Mouse (Mus musculus): ENCODE results near the gene Gm10840. TPM values are rescaled to one million over a fixed set of nuclear protein-coding genes. Genes with fewer than 3 reads are reported as not detected.

Gm10840 gene
- polyA plus RNA-seq, 1 experiment from 2014 or later, result not detected

DNA sequence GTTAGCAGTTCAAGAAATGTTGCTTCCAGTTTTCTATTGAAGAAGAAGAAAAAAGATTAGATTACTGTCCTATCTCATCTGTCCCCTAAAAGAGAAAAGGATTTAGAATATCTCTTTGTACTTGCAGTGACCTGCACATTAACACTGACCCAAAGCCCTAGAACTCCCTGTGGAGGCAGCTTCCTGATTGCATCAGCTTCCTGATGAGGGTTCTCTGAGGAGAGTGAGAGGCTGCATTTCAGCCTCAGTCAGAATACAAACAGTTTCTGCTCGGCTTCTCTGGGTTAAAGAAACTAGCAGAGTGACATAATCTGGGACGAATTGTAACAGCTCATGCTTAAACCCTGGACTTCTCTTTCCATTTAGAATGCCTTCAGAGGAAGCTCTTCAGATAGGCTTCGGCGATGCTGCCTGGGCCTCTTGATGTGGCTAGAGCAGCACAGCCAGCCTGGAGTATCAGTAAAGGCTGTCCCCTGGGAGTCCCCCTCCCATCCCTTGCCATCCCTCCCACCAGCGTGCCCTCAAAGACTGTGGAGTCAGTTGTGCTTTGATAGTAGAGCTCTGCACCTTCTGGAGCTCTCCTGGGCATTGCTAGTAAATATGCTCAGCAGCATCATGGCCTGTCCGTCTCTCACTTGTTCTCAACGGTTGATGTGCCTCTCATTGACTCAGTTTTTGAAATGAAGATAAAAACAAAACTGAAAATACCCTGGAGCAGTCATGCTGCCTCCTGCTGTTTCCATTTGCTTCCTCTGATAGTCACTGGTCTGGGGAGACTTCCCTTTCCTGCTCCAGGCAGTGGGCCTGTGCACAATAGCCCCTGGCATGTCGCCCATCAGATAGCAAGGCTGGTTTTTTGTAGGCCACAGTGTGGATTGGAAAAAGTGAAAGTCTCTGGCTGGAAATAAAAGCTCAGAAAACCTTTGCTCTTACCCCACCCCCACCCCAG, 25.8 kb upstream of the Gm10840 start:
- WGBS, result 47% methylated on average over 8 of the region's 8 CpGs
- Histone ChIP-seq H3K9me3 (replicated peaks; ENCODE audit: control insufficient read depth, low read length) (no peaks in the 10 kb centered on the region), H3K27ac (ENCODE audit: low read depth, low read length) (peak overlapping the region; percentile 79), H3K9ac (ENCODE audit: low read length) (peak overlapping the region; percentile 29; the same call in 1 of the 2 replicates), H3K36me3 (ENCODE audit: control insufficient read depth, insufficient read depth, low read length) (peaks cover 17% of the 10 kb centered on the region; the same call in 1 of the 2 replicates), H3K4me1 (ENCODE audit: control insufficient read depth, insufficient read depth, low read length) (no peaks in the 10 kb centered on the region), H3K27me3 (replicated peaks; ENCODE audit: control insufficient read depth, insufficient read depth, low read length) (no peaks in the 10 kb centered on the region), H3K4me3 (ENCODE audit: low read depth, low read length) (no peak overlapping the region), H3K4me2 (ENCODE audit: low read length) (no peak overlapping the region)
- ATAC-seq, result no peak
- peak; percentile 59 for DNase-seq (ENCODE audit: low spot score)

DNA sequence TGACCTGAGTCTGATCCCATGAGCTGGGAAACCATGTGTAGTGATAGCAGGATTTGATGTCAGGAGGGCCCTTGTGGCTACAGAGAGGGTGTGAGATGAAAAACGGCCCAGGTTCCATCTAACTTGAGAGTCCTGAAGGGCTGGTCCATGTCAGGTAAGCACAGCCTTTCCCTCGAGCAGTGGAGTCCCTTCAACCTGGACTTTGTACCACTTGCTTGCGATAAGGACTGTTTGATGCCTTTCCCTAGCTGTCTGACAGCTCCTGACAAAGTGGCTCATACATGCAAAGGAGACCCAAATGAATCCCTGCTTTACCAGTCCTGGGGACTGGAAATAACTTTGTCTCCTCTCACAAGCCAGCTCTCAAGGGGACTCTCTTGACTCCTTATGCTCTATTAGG, 9.4 kb upstream of the Gm10840 start:
- H3K27ac ChIP-seq (ENCODE audit: low read depth, low read length), result no peak overlapping the region
- peaks cover 84% of the 10 kb centered on the region for H3K36me3 ChIP-seq (ENCODE audit: control insufficient read depth, insufficient read depth, low read length)
- DNase-seq (ENCODE audit: low spot score), result no peak
- ATAC-seq, result no peak
- no peaks in the 10 kb centered on the region for H3K9me3 ChIP-seq (replicated peaks; ENCODE audit: control insufficient read depth, low read length)
- H3K4me3 ChIP-seq (ENCODE audit: low read depth, low read length), result no peak overlapping the region
- no peak overlapping the region for H3K9ac ChIP-seq (ENCODE audit: low read length)
- H3K27me3 ChIP-seq (replicated peaks; ENCODE audit: control insufficient read depth, insufficient read depth, low read length), result no peaks in the 10 kb centered on the region
- no peak overlapping the region for H3K4me2 ChIP-seq (ENCODE audit: low read length)
- no peaks in the 10 kb centered on the region for H3K4me1 ChIP-seq (ENCODE audit: control insufficient read depth, insufficient read depth, low read length)
- WGBS, result 95% methylated on average over 3 of the region's 3 CpGs

DNA sequence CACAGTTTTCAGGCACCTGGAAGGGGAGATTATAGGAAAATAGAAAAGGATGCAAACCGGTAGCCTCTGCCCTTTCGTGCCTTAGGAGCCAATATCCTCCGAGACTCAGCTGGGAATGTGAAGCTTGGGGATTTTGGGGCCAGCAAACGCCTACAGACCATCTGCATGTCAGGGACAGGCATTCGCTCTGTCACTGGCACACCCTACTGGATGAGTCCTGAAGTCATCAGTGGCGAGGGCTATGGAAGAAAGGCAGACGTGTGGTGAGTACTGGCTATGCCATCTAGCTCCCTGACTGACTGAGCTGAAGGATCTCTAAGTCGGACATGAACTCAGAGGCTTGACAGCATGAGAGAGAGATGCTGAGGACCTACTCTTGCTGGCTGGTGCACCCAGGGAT, 8.5 kb upstream of the Gm10840 start:
- H3K4me2 ChIP-seq (ENCODE audit: low read length), result no peak overlapping the region
- H3K27ac ChIP-seq (ENCODE audit: low read depth, low read length), result no peak overlapping the region
- H3K27me3 ChIP-seq (replicated peaks; ENCODE audit: control insufficient read depth, insufficient read depth, low read length), result no peaks in the 10 kb centered on the region
- H3K9ac ChIP-seq (ENCODE audit: low read length), result no peak overlapping the region
- no peaks in the 10 kb centered on the region for H3K4me1 ChIP-seq (ENCODE audit: control insufficient read depth, insufficient read depth, low read length)
- ATAC-seq (no peak), DNase-seq (ENCODE audit: low spot score) (no peak)
- no peak overlapping the region for H3K4me3 ChIP-seq (ENCODE audit: low read depth, low read length)
- peaks cover 94% of the 10 kb centered on the region for H3K36me3 ChIP-seq (ENCODE audit: control insufficient read depth, insufficient read depth, low read length)
- H3K9me3 ChIP-seq (replicated peaks; ENCODE audit: control insufficient read depth, low read length), result no peaks in the 10 kb centered on the region
- 84% methylated on average over 8 of the region's 8 CpGs for WGBS

GRCm38 (mm10) chr11:106154091-106154490, 6.6 kb upstream of the Gm10840 start:
- H3K36me3 ChIP-seq (ENCODE audit: control insufficient read depth, insufficient read depth, low read length), result peaks cover 86% of the 10 kb centered on the region
- peaks cover 8% of the 10 kb centered on the region for H3K4me1 ChIP-seq (ENCODE audit: control insufficient read depth, insufficient read depth, low read length)
- DNase-seq (ENCODE audit: low spot score) (no peak), ATAC-seq (no peak)
- no peaks in the 10 kb centered on the region for H3K27me3 ChIP-seq (replicated peaks; ENCODE audit: control insufficient read depth, insufficient read depth, low read length)
- H3K27ac ChIP-seq (ENCODE audit: low read depth, low read length), result no peak overlapping the region
- H3K4me2 ChIP-seq (ENCODE audit: low read length), result no peak overlapping the region
- no peak overlapping the region for H3K4me3 ChIP-seq (ENCODE audit: low read depth, low read length)
- H3K9me3 ChIP-seq (replicated peaks; ENCODE audit: control insufficient read depth, low read length), result no peaks in the 10 kb centered on the region
- WGBS, result 84% methylated on average over 5 of the region's 5 CpGs
- no peak overlapping the region for H3K9ac ChIP-seq (ENCODE audit: low read length)

GRCm38 (mm10) chr11:106154770-106155169, 5.9 kb upstream of the Gm10840 start:
- H3K9me3 ChIP-seq (replicated peaks; ENCODE audit: control insufficient read depth, low read length), result no peaks in the 10 kb centered on the region
- H3K4me3 ChIP-seq (ENCODE audit: low read depth, low read length), result no peak overlapping the region
- no peak for DNase-seq (ENCODE audit: low spot score)
- H3K9ac ChIP-seq (ENCODE audit: low read length), result no peak overlapping the region
- ATAC-seq, result no peak
- peaks cover 11% of the 10 kb centered on the region for H3K4me1 ChIP-seq (ENCODE audit: control insufficient read depth, insufficient read depth, low read length)
- H3K27ac ChIP-seq (ENCODE audit: low read depth, low read length), result no peak overlapping the region
- 73% methylated on average over 2 of the region's 2 CpGs for WGBS
- H3K4me2 ChIP-seq (ENCODE audit: low read length), result no peak overlapping the region
- H3K27me3 ChIP-seq (replicated peaks; ENCODE audit: control insufficient read depth, insufficient read depth, low read length), result no peaks in the 10 kb centered on the region
- H3K36me3 ChIP-seq (ENCODE audit: control insufficient read depth, insufficient read depth, low read length), result peaks cover 79% of the 10 kb centered on the region

DNA sequence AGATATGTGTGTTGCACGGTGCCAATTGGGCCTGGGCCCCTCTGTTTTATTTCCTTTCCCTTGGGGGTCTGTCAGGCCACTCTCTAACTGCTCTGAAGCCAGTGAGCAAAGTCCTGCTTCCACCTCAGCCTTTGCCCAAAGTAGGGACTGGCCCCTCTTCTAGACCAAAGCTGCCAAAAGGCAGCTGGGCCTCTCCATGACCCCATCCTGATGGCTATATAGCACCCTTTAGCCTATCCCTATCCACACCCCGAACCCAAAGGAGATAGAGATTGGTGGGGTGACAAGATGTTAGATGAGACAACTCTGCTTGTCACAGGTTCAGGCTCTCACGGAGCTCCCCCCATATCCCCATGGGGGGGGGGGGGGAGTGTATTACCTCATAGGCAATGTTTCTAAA, 4.9 kb upstream of the Gm10840 start:
- no peak overlapping the region for H3K4me3 ChIP-seq (ENCODE audit: low read depth, low read length)
- DNase-seq (ENCODE audit: low spot score) (no peak), ATAC-seq (no peak)
- no peak overlapping the region for H3K27ac ChIP-seq (ENCODE audit: low read depth, low read length)
- no peak overlapping the region for H3K9ac ChIP-seq (ENCODE audit: low read length)
- H3K36me3 ChIP-seq (ENCODE audit: control insufficient read depth, insufficient read depth, low read length), result peaks cover 69% of the 10 kb centered on the region
- no peaks in the 10 kb centered on the region for H3K9me3 ChIP-seq (replicated peaks; ENCODE audit: control insufficient read depth, low read length)
- WGBS, result 85% methylated on average over 3 of the region's 3 CpGs
- no peak overlapping the region for H3K4me2 ChIP-seq (ENCODE audit: low read length)
- peaks cover 12% of the 10 kb centered on the region for H3K4me1 ChIP-seq (ENCODE audit: control insufficient read depth, insufficient read depth, low read length)
- no peaks in the 10 kb centered on the region for H3K27me3 ChIP-seq (replicated peaks; ENCODE audit: control insufficient read depth, insufficient read depth, low read length)

- Histone ChIP-seq H3K4me3 (ENCODE audit: low read depth, low read length) (no peak overlapping the region), H3K36me3 (ENCODE audit: control insufficient read depth, insufficient read depth, low read length) (peaks cover 64% of the 10 kb centered on the region), H3K4me1 (ENCODE audit: control insufficient read depth, insufficient read depth, low read length) (peaks cover 17% of the 10 kb centered on the region), H3K27ac (ENCODE audit: low read depth, low read length) (no peak overlapping the region), H3K9me3 (replicated peaks; ENCODE audit: control insufficient read depth, low read length) (no peaks in the 10 kb centered on the region), H3K4me2 (ENCODE audit: low read length) (no peak overlapping the region), H3K27me3 (replicated peaks; ENCODE audit: control insufficient read depth, insufficient read depth, low read length) (no peaks in the 10 kb centered on the region), H3K9ac (ENCODE audit: low read length) (no peak overlapping the region)
- DNase-seq (ENCODE audit: low spot score) (no peak), ATAC-seq (no peak)
- 88% methylated on average over 1 of the region's 1 CpGs for WGBS
These were observed 4.4 kb upstream of the Gm10840 start for GRCm38 (mm10) chr11:106156257-106156656.

- no peak for ATAC-seq
- H3K4me1 ChIP-seq (ENCODE audit: control insufficient read depth, insufficient read depth, low read length), result peaks cover 20% of the 10 kb centered on the region
- peaks cover 56% of the 10 kb centered on the region for H3K36me3 ChIP-seq (ENCODE audit: control insufficient read depth, insufficient read depth, low read length)
These were observed 3.5 kb upstream of the Gm10840 start for GRCm38 (mm10) chr11:106157154-106157553.

More at GRCm38 (mm10) chr11:106157154-106157553, 3.5 kb upstream of the Gm10840 start:
- DNase-seq (ENCODE audit: low spot score), result no peak
- Histone ChIP-seq H3K4me3 (ENCODE audit: low read depth, low read length) (no peak overlapping the region), H3K4me2 (ENCODE audit: low read length) (no peak overlapping the region), H3K27me3 (replicated peaks; ENCODE audit: control insufficient read depth, insufficient read depth, low read length) (no peaks in the 10 kb centered on the region), H3K9ac (ENCODE audit: low read length) (no peak overlapping the region), H3K9me3 (replicated peaks; ENCODE audit: control insufficient read depth, low read length) (no peaks in the 10 kb centered on the region), H3K27ac (ENCODE audit: low read depth, low read length) (no peak overlapping the region)
- WGBS, result 94% methylated on average over 7 of the region's 7 CpGs

Measured in forebrain, embryonic 14.5 days (tissue).